Mouse (Mus musculus) heart, embryonic 16.5 days (tissue): ENCODE measurements at regions not wholly inside any gene's neighbourhood (a gene's known extent, or its start where the extent isn't known, plus 50 kb on each side); places are given as distances from the start of the nearest gene placed in this dataset.

Experiments used
- ATAC-seq: fragments of 200-750 bp; cut with Nextera tagmentation; replicated peaks from 2 replicates; pipeline ENCODE4 v1.8.0; 2017; ENCODE audit warnings: moderate number of reproducible peaks; ENCODE audit not compliant: insufficient read depth, low FRiP score; ENCODE audit errors: extremely low read depth
- H3K27ac ChIP-seq: fragments of 300-500 bp; sonication (generic); 2 replicates; pipeline ENCODE4 v1.5.1; 2014; ENCODE audit warnings: mild to moderate bottlenecking, low read length, control low read depth, moderate library complexity
- H3K27me3 ChIP-seq: fragments of 300-500 bp; sonication (generic); 2 replicates; pipeline ENCODE4 v1.6.1; 2014; ENCODE audit warnings: low read length, mixed read lengths; ENCODE audit not compliant: control insufficient read depth, insufficient read depth
- H3K36me3 ChIP-seq: fragments of 300-500 bp; sonication (generic); 2 replicates; pipeline ENCODE4 v1.6.1; 2014; ENCODE audit not compliant: control insufficient read depth, insufficient read depth
- H3K4me1 ChIP-seq: fragments of 300-500 bp; sonication (generic); 2 replicates; pipeline ENCODE4 v1.6.1; 2014; ENCODE audit warnings: low read length, mixed read lengths; ENCODE audit not compliant: control insufficient read depth, insufficient read depth
- H3K4me2 ChIP-seq: fragments of 300-500 bp; sonication (generic); 2 replicates; pipeline ENCODE4 v1.6.1; 2014; ENCODE audit warnings: low read depth, mild to moderate bottlenecking, control low read depth, low read length
- H3K4me3 ChIP-seq: fragments of 300-500 bp; sonication (generic); 2 replicates; pipeline ENCODE4 v1.5.1; 2014; ENCODE audit warnings: mild to moderate bottlenecking, control low read depth, low read length
- H3K9ac ChIP-seq: fragments of 300-500 bp; sonication (generic); 2 replicates; pipeline ENCODE4 v1.6.1; 2014; ENCODE audit warnings: low read length, control low read depth
- H3K9me3 ChIP-seq: fragments of 300-500 bp; sonication (generic); replicated peaks from 2 replicates; pipeline ENCODE4 v1.6.1; 2016; ENCODE audit warnings: low read length; ENCODE audit not compliant: control insufficient read depth
- WGBS: fragments of 180-500 bp; shearing (Covaris S2); extraction: QIAGEN DNeasy Blood & Tissue Kit; methylation state at CpG from one replicate; pipeline ENCODE4 v1.1.7; 2014; 5-methylcytosine and 5-hydroxymethylcytosine counted together

DNA sequence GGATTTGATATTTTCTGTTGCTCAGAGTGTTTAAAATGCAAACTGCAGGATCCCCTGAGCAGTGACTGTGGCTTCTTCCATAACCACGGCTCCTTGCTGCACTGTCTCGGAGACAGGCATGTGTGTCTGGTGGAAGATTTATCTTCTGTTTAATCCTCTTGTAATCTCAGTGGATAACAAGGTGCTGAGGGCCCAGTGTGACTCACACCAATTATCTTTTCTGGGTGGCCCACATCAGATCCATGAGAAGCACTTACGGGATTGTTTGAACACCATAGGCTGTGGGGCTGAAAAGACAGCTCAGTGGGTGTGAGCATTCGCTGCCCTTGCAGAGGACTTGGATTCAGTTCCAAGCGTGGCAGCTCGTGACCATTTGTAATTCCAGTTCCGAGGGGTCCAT, 101.2 kb upstream of the Sh3bp4 start:
- no peak overlapping the region for H3K4me2 ChIP-seq
- no peaks in the 10 kb centered on the region for H3K36me3 ChIP-seq
- H3K27ac ChIP-seq = no peak overlapping the region
- no peak for ATAC-seq
- H3K9ac ChIP-seq = no peak overlapping the region
- no peak overlapping the region for H3K4me3 ChIP-seq
- H3K9me3 ChIP-seq = no peaks in the 10 kb centered on the region
- 67% methylated on average over 7 of the region's 7 CpGs for WGBS
- H3K27me3 ChIP-seq = no peaks in the 10 kb centered on the region
- no peaks in the 10 kb centered on the region for H3K4me1 ChIP-seq

DNA sequence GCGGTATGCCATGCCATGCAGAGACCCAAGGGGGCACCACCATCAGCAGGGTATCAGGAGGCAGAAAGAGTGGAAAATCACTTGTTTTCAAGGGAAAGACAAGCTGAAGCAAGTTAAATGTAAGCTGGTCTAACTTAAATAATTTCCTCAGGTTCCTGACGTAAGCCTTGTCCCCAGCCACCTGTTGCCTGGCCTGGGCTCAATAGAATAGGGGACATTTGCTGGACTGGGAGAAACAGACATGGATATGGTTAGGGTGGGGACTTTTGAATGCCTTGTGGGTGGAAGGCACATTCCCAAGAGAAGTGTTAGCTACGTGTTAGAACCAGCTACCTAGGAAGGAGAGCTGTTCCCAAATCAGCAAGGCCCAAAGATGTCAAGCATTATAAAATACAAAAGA, 100.6 kb upstream of the Sh3bp4 start:
- 92% methylated on average over 3 of the region's 3 CpGs for WGBS

GRCm38 (mm10) chr1:88976101-88976500, 94.1 kb upstream of the Sh3bp4 start:
- H3K36me3 ChIP-seq = no peaks in the 10 kb centered on the region
- H3K9me3 ChIP-seq = peaks cover 5% of the 10 kb centered on the region; the same call in 1 of the 2 replicates
- no peak overlapping the region for H3K4me2 ChIP-seq
- WGBS = 79% methylated on average over 8 of the region's 8 CpGs
- no peaks in the 10 kb centered on the region for H3K27me3 ChIP-seq
- H3K4me1 ChIP-seq = no peaks in the 10 kb centered on the region
- no peak overlapping the region for H3K4me3 ChIP-seq
- H3K27ac ChIP-seq = no peak overlapping the region
- no peak overlapping the region for H3K9ac ChIP-seq
- ATAC-seq = no peak

More for the DNA sequence above, 100.6 kb upstream of the Sh3bp4 start:
- H3K27me3 ChIP-seq = no peaks in the 10 kb centered on the region
- no peaks in the 10 kb centered on the region for H3K4me1 ChIP-seq
- ATAC-seq = no peak
- H3K9ac ChIP-seq = no peak overlapping the region
- no peak overlapping the region for H3K27ac ChIP-seq
- no peaks in the 10 kb centered on the region for H3K36me3 ChIP-seq
- H3K4me2 ChIP-seq = no peak overlapping the region
- H3K9me3 ChIP-seq = no peaks in the 10 kb centered on the region
- no peak overlapping the region for H3K4me3 ChIP-seq

DNA sequence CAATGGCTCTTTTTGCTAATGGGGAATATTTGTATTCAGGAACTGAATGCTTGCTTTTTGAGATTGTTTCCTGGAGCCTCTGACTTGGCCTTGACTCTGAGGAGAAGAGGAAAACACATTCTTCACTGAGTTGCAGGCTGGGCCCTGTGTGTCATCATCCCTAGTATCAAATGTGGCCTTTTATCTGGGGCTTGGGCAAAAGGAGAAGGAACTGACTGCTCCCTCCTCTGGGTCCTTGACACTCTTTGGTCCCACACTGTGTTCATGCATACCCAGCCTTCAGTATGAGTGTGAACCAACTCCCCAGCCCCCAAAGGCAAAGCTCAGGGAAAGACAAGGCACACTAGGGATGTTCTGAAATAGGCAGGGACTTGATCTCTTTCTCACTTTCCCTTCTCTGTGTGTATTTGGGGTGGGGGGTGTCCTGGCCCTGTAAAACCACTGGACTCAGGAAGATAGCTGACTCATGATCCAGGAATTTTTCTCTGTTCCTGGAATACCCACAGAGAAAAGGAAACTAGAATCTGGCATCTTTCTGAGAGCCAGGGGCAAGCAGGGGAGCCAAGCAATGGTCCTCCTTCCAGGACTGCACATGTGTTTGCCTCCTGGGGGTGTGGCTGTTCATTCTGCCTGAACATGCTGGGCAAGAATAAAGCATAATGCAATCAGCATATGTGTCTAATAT, 82.1 kb upstream of the Sh3bp4 start:
- H3K4me3 ChIP-seq = no peak overlapping the region
- H3K4me1 ChIP-seq = no peaks in the 10 kb centered on the region
- ATAC-seq = no peak
- H3K27me3 ChIP-seq = no peaks in the 10 kb centered on the region
- no peak overlapping the region for H3K9ac ChIP-seq
- no peaks in the 10 kb centered on the region for H3K9me3 ChIP-seq
- H3K36me3 ChIP-seq = no peaks in the 10 kb centered on the region
- H3K4me2 ChIP-seq = no peak overlapping the region
- H3K27ac ChIP-seq = no peak overlapping the region

DNA sequence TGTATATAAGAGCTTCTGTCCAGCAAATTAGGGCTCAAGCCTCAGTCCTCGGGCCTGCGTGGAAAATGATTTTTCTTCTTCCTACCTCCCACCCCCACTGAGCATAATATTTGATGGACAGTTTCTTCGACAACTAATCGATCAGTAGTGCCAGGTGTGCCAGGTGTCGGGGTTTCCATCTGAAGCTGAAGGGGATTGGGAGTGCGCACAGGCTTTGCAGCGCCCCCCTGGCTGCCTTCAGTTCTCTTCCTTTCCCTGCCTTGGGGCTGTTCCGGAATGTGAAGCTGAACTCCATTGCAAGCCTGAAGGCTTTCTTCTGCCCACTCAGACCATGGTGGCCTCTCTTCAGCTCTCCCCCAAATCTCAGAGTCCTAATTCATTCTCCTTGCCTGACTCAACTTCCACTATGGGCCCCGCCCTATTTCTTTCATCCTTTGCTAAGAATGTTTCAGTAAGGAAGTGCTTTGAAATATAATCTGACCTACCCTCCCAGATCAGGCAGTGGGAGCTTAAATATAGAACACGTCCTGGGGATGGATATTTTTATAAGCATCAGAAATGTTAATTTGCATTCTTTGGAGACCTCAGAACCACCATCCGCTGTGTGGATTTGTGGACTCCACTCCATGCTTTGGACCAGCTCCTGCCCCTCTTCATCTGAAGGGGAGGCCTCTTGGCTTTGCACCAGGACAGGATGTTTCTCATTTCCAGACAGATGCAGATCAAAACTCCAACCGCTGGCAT, 75.5 kb upstream of the Sh3bp4 start:
- H3K9me3 ChIP-seq = no peaks in the 10 kb centered on the region
- H3K4me2 ChIP-seq = peak overlapping the region; percentile 4; the same call in 1 of the 2 replicates
- WGBS = 58% methylated on average over 12 of the region's 12 CpGs
- H3K9ac ChIP-seq = no peak overlapping the region
- peaks cover 17% of the 10 kb centered on the region for H3K4me1 ChIP-seq
- H3K36me3 ChIP-seq = no peaks in the 10 kb centered on the region
- no peak overlapping the region for H3K4me3 ChIP-seq
- H3K27me3 ChIP-seq = no peaks in the 10 kb centered on the region
- no peak overlapping the region for H3K27ac ChIP-seq
- no peak for ATAC-seq

DNA sequence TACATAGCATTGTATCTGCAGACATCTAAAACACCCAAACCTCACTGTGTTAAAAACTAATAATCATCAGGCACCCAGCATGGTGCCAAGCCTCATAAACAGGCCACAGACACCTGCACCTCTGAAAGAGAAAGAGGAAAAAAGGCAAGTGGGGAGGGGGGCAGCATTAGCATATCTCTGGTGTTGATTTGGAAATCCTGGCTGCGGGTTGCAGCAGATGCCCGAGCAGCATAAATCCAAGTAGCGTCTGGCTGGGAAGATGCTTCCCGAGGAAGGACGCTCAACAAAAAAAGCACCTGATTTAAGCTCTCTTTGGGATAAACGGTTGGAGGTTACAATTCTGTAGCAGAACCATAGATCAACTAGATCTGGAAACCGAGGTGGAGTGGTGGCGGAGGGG, 74.3 kb upstream of the Sh3bp4 start:
- Histone ChIP-seq H3K36me3 (no peaks in the 10 kb centered on the region), H3K27me3 (no peaks in the 10 kb centered on the region), H3K4me3 (no peak overlapping the region), H3K4me1 (peaks cover 17% of the 10 kb centered on the region), H3K27ac (no peak overlapping the region), H3K4me2 (no peak overlapping the region), H3K9me3 (no peaks in the 10 kb centered on the region), H3K9ac (no peak overlapping the region)
- no peak for ATAC-seq
- WGBS = 46% methylated on average over 8 of the region's 8 CpGs

GRCm38 (mm10) chr1:88996657-88997056, 73.6 kb upstream of the Sh3bp4 start:
- Histone ChIP-seq H3K9me3 (no peaks in the 10 kb centered on the region), H3K4me1 (peaks cover 17% of the 10 kb centered on the region), H3K4me2 (no peak overlapping the region), H3K27ac (no peak overlapping the region), H3K36me3 (no peaks in the 10 kb centered on the region), H3K27me3 (no peaks in the 10 kb centered on the region), H3K4me3 (no peak overlapping the region), H3K9ac (no peak overlapping the region)
- ATAC-seq = no peak
- 79% methylated on average over 7 of the region's 7 CpGs for WGBS

DNA sequence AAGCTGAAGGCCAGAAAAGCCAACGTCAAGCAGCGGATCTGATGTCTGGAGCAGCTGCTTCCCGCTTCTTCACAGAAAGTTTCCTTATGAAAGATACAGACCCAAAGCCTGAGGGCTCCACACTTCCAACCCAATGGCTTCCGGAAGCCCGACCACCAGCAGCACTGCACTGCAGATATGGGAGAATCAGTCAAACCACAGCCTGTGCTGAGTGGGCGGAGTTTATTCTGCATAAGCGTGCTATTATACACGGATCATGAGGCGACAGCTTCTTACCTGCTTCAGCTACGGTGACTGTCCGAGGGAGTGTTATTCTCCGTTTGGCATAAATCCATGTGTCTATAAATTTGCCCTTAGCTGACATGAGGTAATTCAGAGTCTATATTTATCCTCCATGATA, 72.4 kb upstream of the Sh3bp4 start:
- 65% methylated on average over 12 of the region's 12 CpGs for WGBS
- no peak for ATAC-seq

GRCm38 (mm10) chr1:89002326-89002725, 67.9 kb upstream of the Sh3bp4 start:
- H3K4me3 ChIP-seq = no peak overlapping the region
- H3K27me3 ChIP-seq = no peaks in the 10 kb centered on the region
- ATAC-seq = no peak
- 72% methylated on average over 3 of the region's 3 CpGs for WGBS
- H3K9me3 ChIP-seq = no peaks in the 10 kb centered on the region
- no peaks in the 10 kb centered on the region for H3K4me1 ChIP-seq
- no peak overlapping the region for H3K9ac ChIP-seq
- no peaks in the 10 kb centered on the region for H3K36me3 ChIP-seq
- H3K27ac ChIP-seq = no peak overlapping the region
- no peak overlapping the region for H3K4me2 ChIP-seq

More for the DNA sequence above, 72.4 kb upstream of the Sh3bp4 start:
- Histone ChIP-seq H3K4me1 (peaks cover 17% of the 10 kb centered on the region), H3K9ac (no peak overlapping the region), H3K9me3 (no peaks in the 10 kb centered on the region), H3K4me3 (no peak overlapping the region), H3K27ac (no peak overlapping the region), H3K27me3 (no peaks in the 10 kb centered on the region), H3K36me3 (no peaks in the 10 kb centered on the region), H3K4me2 (no peak overlapping the region)
